Mouse (Mus musculus) spleen, adult 2 months (tissue): ENCODE measurements around the gene Gm20388.

Source experiments
- CTCF ChIP-seq: fragments of 200-500 bp; IDR thresholded peaks from 2 replicates; pipeline ENCODE4 v1.5.1; 2011; ENCODE audit warnings: mild to moderate bottlenecking, inconsistent platforms; ENCODE audit not compliant: insufficient read depth, insufficient read length, insufficient replicate concordance; ENCODE audit errors: extremely low read depth
- POLR2A ChIP-seq: fragments of 200-500 bp; IDR thresholded peaks from 2 replicates; pipeline ENCODE4 v1.6.1; 2011; ENCODE audit warnings: low read depth, low read length, inconsistent platforms

DNA sequence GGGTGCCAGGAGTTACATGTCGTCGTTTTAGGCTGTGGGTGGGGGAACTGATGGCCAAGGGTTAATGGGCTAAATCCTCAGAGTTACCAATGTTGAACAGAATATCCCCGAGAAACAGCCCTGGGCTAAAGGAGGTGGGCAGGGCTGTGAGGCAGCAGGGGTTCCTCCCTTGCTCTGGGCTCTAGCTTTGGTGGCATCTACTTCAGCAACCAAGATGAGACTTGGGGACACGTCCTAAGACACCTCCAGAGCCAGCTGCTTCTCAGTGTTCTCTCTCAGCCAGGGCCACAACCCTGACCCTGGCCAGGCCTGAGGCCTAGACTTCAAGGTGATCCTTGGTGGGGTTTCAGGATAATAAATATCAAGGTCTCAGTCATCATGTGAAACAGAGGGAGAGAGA, 3228.1 kb downstream of the Gm20388 start:
- TF ChIP-seq CTCF = no peak
- TF ChIP-seq POLR2A = no peak
